In the genomic region with DNA sequence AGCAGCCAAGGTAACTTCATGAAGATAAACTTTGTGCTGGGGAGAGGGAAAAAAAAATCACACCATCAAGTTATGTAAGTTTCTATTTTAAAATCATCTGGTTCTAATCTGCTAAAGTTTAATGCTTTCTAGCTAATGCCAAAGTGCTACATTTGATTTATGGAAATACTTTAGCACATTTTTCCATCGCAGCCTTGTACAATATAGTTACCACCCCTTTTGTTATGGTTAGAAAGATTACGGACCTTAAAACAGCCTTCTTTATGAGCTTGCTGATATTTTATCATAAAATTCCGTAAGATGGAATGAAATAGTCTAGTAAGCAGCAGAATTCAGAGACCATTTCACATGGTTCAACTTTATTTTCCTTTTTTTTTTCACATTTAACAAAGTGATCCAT, we compare ENCODE assay signal across 22 mouse cellular contexts.
"Had no signal": no experiment of that assay in that cellular context is flagged by ENCODE, and none has a peak within 500 bp of the region (broad histone marks: within the 10 kb centered on the region; RNA-seq: fewer than 3 reads in every experiment).

No protein-coding gene starts in this region.

- H3K9ac ChIP-seq: limb, embryonic 12.5 days; liver, embryonic 14.5 days; liver, postnatal 0 days; lung, embryonic 15.5 days; neural tube, embryonic 12.5 days; neural tube, embryonic 15.5 days had no signal

- H3K27me3 ChIP-seq: limb, embryonic 12.5 days; lung, embryonic 15.5 days; neural tube, embryonic 12.5 days; neural tube, embryonic 15.5 days had no signal

- H3K27ac ChIP-seq: layer of hippocampus, adult 2 months; left cerebral cortex, adult 2 months; liver, embryonic 14.5 days; lung, embryonic 15.5 days; neural tube, embryonic 12.5 days; neural tube, embryonic 15.5 days; stomach, postnatal 0 days had no signal

- H3K36me3 ChIP-seq: limb, embryonic 12.5 days; lung, embryonic 15.5 days; neural tube, embryonic 12.5 days; neural tube, embryonic 15.5 days had no signal

- H3K9me3 ChIP-seq: limb, embryonic 12.5 days; lung, embryonic 15.5 days; neural tube, embryonic 12.5 days; neural tube, embryonic 15.5 days had no signal

- DNase-seq: kidney, adult 18-20 months; kidney, adult 9 months; kidney, postnatal 25 days; layer of hippocampus, postnatal 36 days; liver, postnatal 0 days; lung, postnatal 10 days; lung, postnatal 36 days; midbrain, embryonic 14.5 days; right cerebral cortex, adult 18-20 months; right cerebral cortex, postnatal 14 days; right cerebral cortex, postnatal 4 days; thymus, postnatal 25 days had no signal

- H3K4me2 ChIP-seq: limb, embryonic 12.5 days; liver, embryonic 11.5 days; lung, embryonic 15.5 days; midbrain, embryonic 11.5 days; neural tube, embryonic 12.5 days; neural tube, embryonic 15.5 days had no signal

- ATAC-seq: liver, postnatal 0 days had no signal

- H3K4me1 ChIP-seq: neural tube, embryonic 15.5 days had no signal

- H3K4me3 ChIP-seq: layer of hippocampus, adult 2 months; left cerebral cortex, adult 2 months; limb, embryonic 12.5 days; lung, embryonic 15.5 days; neural tube, embryonic 12.5 days; neural tube, embryonic 15.5 days had no signal
